Mouse (Mus musculus) liver, embryonic 12.5 days (tissue): ENCODE data around the gene Dennd2d. TPM values are rescaled to one million over a fixed set of nuclear protein-coding genes. Genes with fewer than 3 reads are reported as not detected.
A peak's percentile ranks its signal among the peaks of the same experiment; 100 is the strongest.

Experiments used
- ATAC-seq: fragments of 200-750 bp; cut with Nextera tagmentation; 2 replicates; pipeline ENCODE4 v1.8.0; 2017; ENCODE audit warnings: moderate number of reproducible peaks, mild to moderate bottlenecking, moderate library complexity
- H3K27ac ChIP-seq: fragments of 300-500 bp; sonication (generic); 2 replicates; pipeline ENCODE4 v1.5.1; 2016; ENCODE audit warnings: mild to moderate bottlenecking
- H3K27me3 ChIP-seq: fragments of 300-500 bp; sonication (generic); replicated peaks from 2 replicates; pipeline ENCODE4 v1.6.1; 2016; ENCODE audit warnings: mild to moderate bottlenecking, moderate library complexity
- H3K36me3 ChIP-seq: fragments of 300-500 bp; sonication (generic); 2 replicates; pipeline ENCODE4 v1.6.1; 2016; ENCODE audit warnings: mild to moderate bottlenecking, moderate library complexity
- H3K4me1 ChIP-seq: fragments of 300-500 bp; sonication (generic); 2 replicates; pipeline ENCODE4 v1.6.1; 2016
- H3K4me2 ChIP-seq: fragments of 300-500 bp; sonication (generic); 2 replicates; pipeline ENCODE4 v1.6.1; 2016; ENCODE audit warnings: mild to moderate bottlenecking, moderate library complexity
- H3K4me3 ChIP-seq: fragments of 300-500 bp; sonication (generic); 2 replicates; pipeline ENCODE4 v1.5.1; 2016; ENCODE audit warnings: mild to moderate bottlenecking, moderate library complexity
- H3K9ac ChIP-seq: fragments of 300-500 bp; sonication (generic); 2 replicates; pipeline ENCODE4 v1.6.1; 2016; ENCODE audit warnings: mild to moderate bottlenecking, moderate library complexity
- H3K9me3 ChIP-seq: fragments of 300-500 bp; sonication (generic); replicated peaks from 2 replicates; pipeline ENCODE4 v1.6.1; 2016; ENCODE audit warnings: mild to moderate bottlenecking, moderate library complexity
- WGBS: fragments of 180-500 bp; shearing (Covaris S2); methylation state at CpG from one replicate; pipeline ENCODE4 v1.1.7; 2016; ENCODE audit not compliant: insufficient replicate concordance; 5-methylcytosine and 5-hydroxymethylcytosine counted together
- polyA plus RNA-seq: library from polyadenylated mRNA; unstranded; fragments of >200 nt; fragmentation: Nextera tagmentation; extraction: Ambion mirVana; gene quantifications from 2 replicates; pipeline ENCODE4 v1.2.1, GENCODE M21; 2016

Gene Dennd2d
- polyA plus RNA-seq, 1 experiment from 2014 or later = 4.9 TPM

DNA sequence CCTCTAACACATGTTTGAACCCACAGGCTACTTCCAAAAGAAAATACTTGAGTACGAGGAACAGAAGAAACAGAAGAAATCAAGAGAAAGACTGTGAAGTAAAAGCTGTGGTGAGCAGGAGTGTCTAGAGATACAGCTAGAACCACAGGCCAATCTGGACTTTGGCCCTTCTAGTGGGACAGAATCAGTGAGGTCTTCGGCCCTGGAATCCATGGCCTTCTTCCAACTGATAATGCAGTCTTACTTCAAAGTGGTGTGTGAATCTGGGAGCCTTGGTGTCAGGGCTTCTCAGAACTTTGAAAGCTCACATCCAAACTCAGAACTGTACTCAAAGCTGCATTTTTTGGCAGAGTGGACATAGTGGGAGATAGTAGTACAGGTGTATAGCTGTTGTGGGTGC is 18.3 kb downstream of the Dennd2d start:
- ATAC-seq = no peak
- H3K27me3 ChIP-seq = no peaks in the 10 kb centered on the region
- H3K27ac ChIP-seq = no peak overlapping the region
- 75% methylated on average over 2 of the region's 2 CpGs for WGBS
- no peaks in the 10 kb centered on the region for H3K9me3 ChIP-seq
- H3K4me2 ChIP-seq = no peak overlapping the region
- H3K9ac ChIP-seq = no peak overlapping the region
- peaks cover 48% of the 10 kb centered on the region for H3K36me3 ChIP-seq
- peaks cover 31% of the 10 kb centered on the region for H3K4me1 ChIP-seq
- no peak overlapping the region for H3K4me3 ChIP-seq

DNA sequence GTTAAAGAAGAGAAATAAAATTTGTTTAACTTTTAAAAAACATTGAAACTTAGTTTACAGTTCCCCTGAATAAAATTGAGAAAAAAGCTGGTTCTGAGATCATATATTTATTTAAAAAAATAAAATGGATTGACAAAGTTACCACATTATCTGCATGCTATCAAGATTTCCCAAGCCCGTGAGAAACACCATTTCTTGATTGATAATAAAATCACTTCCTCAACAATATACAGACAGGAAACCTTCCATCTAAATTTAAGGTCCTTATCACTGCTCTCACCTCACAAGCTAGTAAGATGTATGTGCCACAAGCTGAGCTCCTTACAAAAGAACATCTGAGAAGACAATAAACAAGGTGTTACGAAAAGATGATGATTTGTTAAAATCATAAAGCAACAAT is 20.7 kb downstream of the Dennd2d start:
- H3K9me3 ChIP-seq = no peaks in the 10 kb centered on the region
- H3K4me1 ChIP-seq = peaks cover 8% of the 10 kb centered on the region
- peaks cover 48% of the 10 kb centered on the region for H3K36me3 ChIP-seq
- H3K27me3 ChIP-seq = no peaks in the 10 kb centered on the region
- no peak overlapping the region for H3K9ac ChIP-seq
- 55% methylated on average over 2 of the region's 2 CpGs for WGBS
- H3K4me3 ChIP-seq = no peak overlapping the region
- no peak overlapping the region for H3K27ac ChIP-seq
- no peak overlapping the region for H3K4me2 ChIP-seq
- ATAC-seq = no peak

DNA sequence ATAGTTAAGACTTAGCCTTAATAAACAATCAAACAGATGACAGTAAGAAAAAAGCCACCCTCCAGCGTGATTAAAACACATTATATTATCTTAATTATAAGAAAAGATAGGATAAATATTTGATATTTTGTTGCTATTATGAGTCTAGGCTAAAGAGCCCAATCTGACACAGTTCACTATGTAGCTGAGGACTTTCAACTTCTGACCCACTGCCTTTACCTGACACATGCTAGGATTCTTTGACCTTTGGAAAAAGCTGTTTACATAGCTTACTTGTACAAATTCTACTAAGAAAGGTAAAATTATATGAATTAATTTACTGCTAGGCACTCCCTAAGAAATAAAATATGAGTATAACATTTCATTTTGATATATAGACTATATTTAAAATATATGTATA is 28.5 kb downstream of the Dennd2d start:
- Histone ChIP-seq H3K4me2 (no peak overlapping the region), H3K27me3 (no peaks in the 10 kb centered on the region), H3K27ac (no peak overlapping the region), H3K9ac (no peak overlapping the region), H3K4me3 (no peak overlapping the region), H3K4me1 (no peaks in the 10 kb centered on the region), H3K9me3 (no peaks in the 10 kb centered on the region), H3K36me3 (no peaks in the 10 kb centered on the region)
- WGBS = 78% methylated on average over 1 of the region's 1 CpGs
- ATAC-seq = no peak

GRCm38 (mm10) chr3:106515016-106515415 is 32.8 kb downstream of the Dennd2d start:
- H3K4me3 ChIP-seq = no peak overlapping the region
- no peaks in the 10 kb centered on the region for H3K9me3 ChIP-seq
- 72% methylated on average over 6 of the region's 6 CpGs for WGBS
- H3K4me2 ChIP-seq = no peak overlapping the region
- no peaks in the 10 kb centered on the region for H3K36me3 ChIP-seq
- H3K4me1 ChIP-seq = no peaks in the 10 kb centered on the region
- 0 out of 2 replicates have a peak, but pooled peaks have one; percentile 32 for ATAC-seq
- H3K9ac ChIP-seq = no peak overlapping the region
- H3K27ac ChIP-seq = no peak overlapping the region
- H3K27me3 ChIP-seq = no peaks in the 10 kb centered on the region

GRCm38 (mm10) chr3:106522730-106523129 is 40.5 kb downstream of the Dennd2d start:
- ATAC-seq = no peak
- no peak overlapping the region for H3K27ac ChIP-seq

DNA sequence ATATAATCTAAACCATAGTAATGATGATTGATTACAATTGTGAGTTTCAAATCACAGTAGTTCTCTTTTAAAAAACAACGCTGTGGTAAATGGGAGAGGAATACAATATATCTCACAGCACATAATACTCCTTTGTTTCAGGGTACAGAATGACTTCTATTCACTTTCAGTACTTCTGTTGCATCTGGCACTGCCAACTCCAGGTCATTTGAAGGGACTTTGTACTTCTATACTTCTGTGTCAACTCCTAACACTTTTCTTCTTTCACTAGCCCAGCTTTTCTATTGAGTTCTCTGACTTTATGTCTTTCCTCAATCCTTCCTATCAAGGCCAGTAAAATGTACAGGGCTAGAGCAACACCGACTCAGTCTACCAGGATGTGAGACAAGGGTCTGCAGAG is 44.2 kb downstream of the Dennd2d start:
- 67% methylated on average over 2 of the region's 2 CpGs for WGBS
- H3K4me3 ChIP-seq = no peak overlapping the region
- H3K4me1 ChIP-seq = no peaks in the 10 kb centered on the region
- no peak overlapping the region for H3K27ac ChIP-seq
- no peak for ATAC-seq
- H3K9me3 ChIP-seq = no peaks in the 10 kb centered on the region
- H3K27me3 ChIP-seq = no peaks in the 10 kb centered on the region
- no peak overlapping the region for H3K4me2 ChIP-seq
- H3K36me3 ChIP-seq = no peaks in the 10 kb centered on the region
- no peak overlapping the region for H3K9ac ChIP-seq

More at GRCm38 (mm10) chr3:106522730-106523129, 40.5 kb downstream of the Dennd2d start:
- Histone ChIP-seq H3K4me3 (no peak overlapping the region), H3K4me1 (no peaks in the 10 kb centered on the region), H3K27me3 (no peaks in the 10 kb centered on the region), H3K9me3 (no peaks in the 10 kb centered on the region), H3K9ac (no peak overlapping the region), H3K4me2 (no peak overlapping the region), H3K36me3 (no peaks in the 10 kb centered on the region)
- WGBS = 83% methylated on average over 1 of the region's 1 CpGs

GRCm38 (mm10) chr3:106528032-106528431 is 45.8 kb downstream of the Dennd2d start:
- no peak for ATAC-seq
- H3K36me3 ChIP-seq = no peaks in the 10 kb centered on the region
- WGBS = 79% methylated on average over 2 of the region's 2 CpGs
- no peak overlapping the region for H3K9ac ChIP-seq
- H3K4me3 ChIP-seq = no peak overlapping the region
- no peak overlapping the region for H3K4me2 ChIP-seq
- H3K27me3 ChIP-seq = no peaks in the 10 kb centered on the region
- no peak overlapping the region for H3K27ac ChIP-seq
- H3K9me3 ChIP-seq = no peaks in the 10 kb centered on the region
- no peaks in the 10 kb centered on the region for H3K4me1 ChIP-seq

DNA sequence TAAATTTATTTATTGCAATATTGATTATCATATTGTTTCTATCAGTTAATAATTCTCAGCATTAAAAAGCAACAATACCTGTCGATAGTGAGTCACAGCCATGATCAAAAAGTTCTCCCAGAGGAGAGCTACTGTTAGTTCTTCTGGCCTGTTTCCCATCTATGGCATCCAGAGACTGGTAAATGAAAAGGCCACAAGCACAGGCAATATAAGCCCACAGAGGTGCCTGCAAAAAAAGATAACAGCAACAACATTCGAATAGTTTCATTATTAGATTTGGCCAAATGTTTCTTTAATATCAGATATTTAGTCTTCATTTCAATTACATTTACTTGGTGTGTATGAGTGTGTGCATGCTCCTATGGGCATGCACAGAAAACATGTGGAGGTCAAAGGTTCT is 51.1 kb downstream of the Dennd2d start:
- Histone ChIP-seq H3K9me3 (no peaks in the 10 kb centered on the region), H3K27ac (no peak overlapping the region)
- 60% methylated on average over 2 of the region's 2 CpGs for WGBS

GRCm38 (mm10) chr3:106544721-106545316 is 62.6 kb downstream of the Dennd2d start:
- Histone ChIP-seq H3K4me3 (no peak overlapping the region), H3K9ac (no peak overlapping the region), H3K36me3 (no peaks in the 10 kb centered on the region), H3K27ac (no peak overlapping the region), H3K4me2 (peak overlapping the region; percentile 54), H3K9me3 (no peaks in the 10 kb centered on the region), H3K4me1 (peaks cover 35% of the 10 kb centered on the region), H3K27me3 (no peaks in the 10 kb centered on the region)
- 75% methylated on average over 8 of the region's 8 CpGs for WGBS
- no peak for ATAC-seq

More for the DNA sequence above, 51.1 kb downstream of the Dennd2d start:
- no peak for ATAC-seq
- Histone ChIP-seq H3K36me3 (peaks cover 20% of the 10 kb centered on the region), H3K4me3 (no peak overlapping the region), H3K4me2 (no peak overlapping the region), H3K9ac (no peak overlapping the region), H3K4me1 (no peaks in the 10 kb centered on the region), H3K27me3 (no peaks in the 10 kb centered on the region)

DNA sequence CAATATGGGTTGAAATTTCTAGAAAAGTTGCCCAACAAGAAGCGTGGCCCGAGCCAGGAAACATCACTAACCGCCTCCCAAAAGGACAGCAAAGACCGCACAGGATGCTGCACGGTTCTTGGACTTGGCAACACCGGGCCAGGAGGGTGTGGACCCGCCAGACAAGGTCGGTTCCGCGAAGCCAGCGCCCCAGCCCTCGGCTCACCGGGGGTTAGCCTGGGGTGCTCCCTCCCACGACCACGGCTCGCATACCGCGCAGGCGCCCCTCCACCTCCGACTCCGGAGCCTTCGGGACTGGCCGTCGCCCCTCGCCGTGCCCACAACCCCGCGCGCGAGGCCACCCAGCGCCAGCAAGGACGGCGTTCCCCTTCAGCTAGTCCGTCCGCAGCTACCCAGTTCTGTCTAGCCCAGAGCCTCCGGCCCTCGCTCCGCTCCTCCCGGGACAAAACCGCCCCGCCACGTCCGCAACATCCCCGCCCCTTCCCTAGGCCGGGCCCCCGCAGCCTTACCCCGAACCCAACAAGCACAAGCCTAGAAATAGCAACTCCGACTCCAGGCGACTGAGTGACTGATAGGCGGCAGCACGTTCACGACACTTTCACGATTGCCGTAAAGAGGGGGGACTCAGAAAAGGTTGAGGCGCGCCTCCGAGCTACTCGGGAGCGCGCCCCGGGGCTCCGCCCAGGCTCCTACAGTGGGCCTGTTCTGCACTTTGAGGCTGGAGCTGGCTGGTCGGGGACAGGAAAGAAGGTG is 65.1 kb downstream of the Dennd2d start, which contains the start of the genes Dram2 and Cept1:
TSS of gene Dram2 (plus strand) at position 628 of the 753 bp plus-strand sequence.
TSS of gene Cept1 (minus strand) at position 632 of the 753 bp plus-strand sequence.
- under 1% methylated on average over 63 of the region's 63 CpGs for WGBS
- Histone ChIP-seq H3K4me3 (peak within 1 kb of the TSS; percentile 90), H3K36me3 (peaks cover 5% of the 10 kb centered on the region; the same call in 1 of the 2 replicates), H3K4me2 (peak within 1 kb of the TSS; percentile 77), H3K27me3 (no peaks in the 10 kb centered on the region), H3K9me3 (no peaks in the 10 kb centered on the region), H3K4me1 (peaks cover 35% of the 10 kb centered on the region), H3K9ac (peak within 1 kb of the TSS; percentile 94), H3K27ac (peak within 1 kb of the TSS; percentile 94)
- peak; percentile 95 for ATAC-seq

- Histone ChIP-seq H3K4me1 (peaks cover 35% of the 10 kb centered on the region), H3K36me3 (peaks cover 7% of the 10 kb centered on the region; the same call in 1 of the 2 replicates), H3K27me3 (no peaks in the 10 kb centered on the region), H3K4me2 (peak overlapping the region; percentile 77), H3K9ac (peak overlapping the region; percentile 94), H3K4me3 (peak overlapping the region; percentile 90), H3K27ac (peak overlapping the region; percentile 94), H3K9me3 (no peaks in the 10 kb centered on the region)
- peak; percentile 50 for ATAC-seq
- WGBS = under 1% methylated on average over 27 of the region's 27 CpGs
Measured at GRCm38 (mm10) chr3:106547924-106548539, 65.8 kb downstream of the Dennd2d start.

DNA sequence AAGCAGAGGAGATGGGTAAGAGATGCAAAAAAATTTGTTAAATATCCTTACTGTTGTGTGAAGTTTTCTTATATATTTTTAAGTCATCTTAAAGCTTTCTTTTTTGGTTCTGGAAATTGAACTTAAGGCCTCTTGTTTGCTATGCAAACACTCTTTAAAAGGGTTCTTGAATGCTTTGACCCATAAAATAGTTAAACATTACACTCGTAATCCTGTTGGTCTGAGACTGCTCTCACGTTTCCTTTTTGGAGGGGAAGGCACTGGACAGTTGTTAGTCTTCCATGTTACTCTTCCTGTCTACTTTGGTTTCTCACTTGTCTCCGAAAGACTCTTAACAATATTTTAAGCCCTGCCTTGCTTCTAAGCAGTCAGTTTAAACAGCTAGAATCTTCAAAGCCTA is 66.8 kb downstream of the Dennd2d start:
- H3K4me2 ChIP-seq = peak overlapping the region; percentile 32; the same call in 1 of the 2 replicates
- H3K27ac ChIP-seq = no peak overlapping the region
- H3K4me3 ChIP-seq = no peak overlapping the region; the same call in 1 of the 2 replicates
- no peak for ATAC-seq
- H3K9ac ChIP-seq = peak overlapping the region; percentile 31; the same call in 1 of the 2 replicates
- H3K9me3 ChIP-seq = no peaks in the 10 kb centered on the region
- no peaks in the 10 kb centered on the region for H3K27me3 ChIP-seq
- peaks cover 16% of the 10 kb centered on the region for H3K36me3 ChIP-seq
- WGBS = 46% methylated on average over 3 of the region's 3 CpGs
- peaks cover 42% of the 10 kb centered on the region for H3K4me1 ChIP-seq
